Mouse (Mus musculus): ENCODE measurements around the gene Coasy. TPM values are rescaled to one million over a fixed set of nuclear protein-coding genes. Genes with fewer than 3 reads are reported as not detected.
"Not testable (repeated sequence)": the region's sequence is repeated elsewhere in the genome, so short reads cannot be mapped to it uniquely, and the experiment has no call there.

Gene Coasy
- polyA plus RNA-seq, 1 experiment from 2014 or later = 39.1 TPM

- DNase-seq (ENCODE audit: low spot score) = peak; percentile 32
- Histone ChIP-seq H3K4me2 (ENCODE audit: low read depth, low read length) (no peak overlapping the region), H3K4me1 (ENCODE audit: control insufficient read depth, insufficient read depth, low read length) (peaks cover 12% of the 10 kb centered on the region), H3K36me3 (ENCODE audit: control insufficient read depth, insufficient read depth, low read length) (peaks cover 7% of the 10 kb centered on the region; the same call in 1 of the 2 replicates), H3K4me3 (ENCODE audit: low read depth, low read length) (no peak overlapping the region), H3K9me3 (ENCODE audit: control insufficient read depth, low read length) (no peaks in the 10 kb centered on the region), H3K9ac (ENCODE audit: low read depth, low read length) (no peak overlapping the region), H3K27me3 (replicated peaks; ENCODE audit: control insufficient read depth, insufficient read depth, low read length) (no peaks in the 10 kb centered on the region), H3K27ac (replicated peaks; ENCODE audit: low read depth, low read length) (0 out of 2 replicates have a peak overlapping the region, but pooled peaks have one; percentile 18)
- WGBS = 75% methylated on average over 2 of the region's 2 CpGs
- no peak for ATAC-seq (ENCODE audit: low read depth)
These were observed 33.2 kb downstream of the Coasy start for GRCm38 (mm10) chr11:101115564-101115963.

- Histone ChIP-seq H3K27me3 (replicated peaks; ENCODE audit: control insufficient read depth, insufficient read depth, low read length) (no peaks in the 10 kb centered on the region), H3K4me2 (ENCODE audit: low read depth, low read length) (peak overlapping the region; percentile 91), H3K36me3 (ENCODE audit: control insufficient read depth, insufficient read depth, low read length) (peaks cover 18% of the 10 kb centered on the region; the same call in 1 of the 2 replicates), H3K27ac (replicated peaks; ENCODE audit: low read depth, low read length) (no peak overlapping the region), H3K4me1 (ENCODE audit: control insufficient read depth, insufficient read depth, low read length) (peaks cover 18% of the 10 kb centered on the region), H3K4me3 (ENCODE audit: low read depth, low read length) (peak overlapping the region; percentile 91), H3K9me3 (ENCODE audit: control insufficient read depth, low read length) (no peaks in the 10 kb centered on the region), H3K9ac (ENCODE audit: low read depth, low read length) (peak overlapping the region; percentile 86)
- 39% methylated on average over 4 of the region's 4 CpGs for WGBS
- no peak for DNase-seq (ENCODE audit: low spot score)
- ATAC-seq (ENCODE audit: low read depth) = no peak
These were observed 35.7 kb downstream of the Coasy start for GRCm38 (mm10) chr11:101118105-101118504.

- no peak for DNase-seq (ENCODE audit: low spot score)
- peaks cover 29% of the 10 kb centered on the region; the same call in 1 of the 2 replicates for H3K36me3 ChIP-seq (ENCODE audit: control insufficient read depth, insufficient read depth, low read length)
- no peaks in the 10 kb centered on the region for H3K27me3 ChIP-seq (replicated peaks; ENCODE audit: control insufficient read depth, insufficient read depth, low read length)
- peaks cover 18% of the 10 kb centered on the region for H3K4me1 ChIP-seq (ENCODE audit: control insufficient read depth, insufficient read depth, low read length)
- WGBS = 1% methylated on average over 36 of the region's 39 CpGs
- peak overlapping the region; percentile 91 for H3K4me3 ChIP-seq (ENCODE audit: low read depth, low read length)
- H3K27ac ChIP-seq (replicated peaks; ENCODE audit: low read depth, low read length) = peak overlapping the region; percentile 79
- peak; percentile 70 for ATAC-seq (ENCODE audit: low read depth)
- no peaks in the 10 kb centered on the region for H3K9me3 ChIP-seq (ENCODE audit: control insufficient read depth, low read length)
- peak overlapping the region; percentile 86 for H3K9ac ChIP-seq (ENCODE audit: low read depth, low read length)
- H3K4me2 ChIP-seq (ENCODE audit: low read depth, low read length) = peak overlapping the region; percentile 91
These were observed 36.9 kb downstream of the Coasy start for GRCm38 (mm10) chr11:101119131-101119760.

- peak within 1 kb of the TSS; percentile 86 for H3K9ac ChIP-seq (ENCODE audit: low read depth, low read length)
- peak within 1 kb of the TSS; percentile 91 for H3K4me3 ChIP-seq (ENCODE audit: low read depth, low read length)
- no peaks in the 10 kb centered on the region for H3K27me3 ChIP-seq (replicated peaks; ENCODE audit: control insufficient read depth, insufficient read depth, low read length)
- under 1% methylated on average over 43 of the region's 61 CpGs for whole genome bisulfite sequencing
- H3K27ac ChIP-seq (replicated peaks; ENCODE audit: low read depth, low read length) = peak within 1 kb of the TSS; percentile 88
- H3K36me3 ChIP-seq (ENCODE audit: control insufficient read depth, insufficient read depth, low read length) = peaks cover 29% of the 10 kb centered on the region; the same call in 1 of the 2 replicates
- no peaks in the 10 kb centered on the region for H3K9me3 ChIP-seq (ENCODE audit: control insufficient read depth, low read length)
- peak within 1 kb of the TSS; percentile 91 for H3K4me2 ChIP-seq (ENCODE audit: low read depth, low read length)
- peaks cover 18% of the 10 kb centered on the region for H3K4me1 ChIP-seq (ENCODE audit: control insufficient read depth, insufficient read depth, low read length)
- DNase-seq (ENCODE audit: low spot score) (peak; percentile 99), ATAC-seq (ENCODE audit: low read depth) (peak; percentile 97)
These were observed 37.6 kb downstream of the Coasy start, which contains the start of the genes Retreg3 and Tubg1 for GRCm38 (mm10) chr11:101119761-101120544. TSS of gene Retreg3 (minus strand) at chr11:101119893. TSS of gene Tubg1 (plus strand) at chr11:101119938.

GRCm38 (mm10) chr11:101120545-101121188, 38.3 kb downstream of the Coasy start:
- 18% methylated on average over 19 of the region's 19 CpGs for WGBS
- H3K4me1 ChIP-seq (ENCODE audit: control insufficient read depth, insufficient read depth, low read length) = peaks cover 18% of the 10 kb centered on the region
- peak overlapping the region; percentile 91 for H3K4me3 ChIP-seq (ENCODE audit: low read depth, low read length)
- peak overlapping the region; percentile 91 for H3K4me2 ChIP-seq (ENCODE audit: low read depth, low read length)
- peaks cover 34% of the 10 kb centered on the region for H3K36me3 ChIP-seq (ENCODE audit: control insufficient read depth, insufficient read depth, low read length)
- no peaks in the 10 kb centered on the region for H3K27me3 ChIP-seq (replicated peaks; ENCODE audit: control insufficient read depth, insufficient read depth, low read length)
- no peak for DNase-seq (ENCODE audit: low spot score)
- no peaks in the 10 kb centered on the region for H3K9me3 ChIP-seq (ENCODE audit: control insufficient read depth, low read length)
- peak overlapping the region; percentile 85 for H3K9ac ChIP-seq (ENCODE audit: low read depth, low read length)
- ATAC-seq (ENCODE audit: low read depth) = no peak
- peak overlapping the region; percentile 88 for H3K27ac ChIP-seq (replicated peaks; ENCODE audit: low read depth, low read length)

- not testable (repeated sequence) for H3K9ac ChIP-seq (ENCODE audit: low read depth, low read length); H3K27me3 ChIP-seq (replicated peaks; ENCODE audit: control insufficient read depth, insufficient read depth, low read length); H3K4me2 ChIP-seq (ENCODE audit: low read depth, low read length); DNase-seq (ENCODE audit: low spot score); H3K4me3 ChIP-seq (ENCODE audit: low read depth, low read length); H3K27ac ChIP-seq (replicated peaks; ENCODE audit: low read depth, low read length); ATAC-seq (ENCODE audit: low read depth); H3K9me3 ChIP-seq (ENCODE audit: control insufficient read depth, low read length); H3K4me1 ChIP-seq (ENCODE audit: control insufficient read depth, insufficient read depth, low read length)
- WGBS = 93% methylated on average over 8 of the region's 8 CpGs
- H3K36me3 ChIP-seq (ENCODE audit: control insufficient read depth, insufficient read depth, low read length) = peaks cover 43% of the 10 kb centered on the region
These were observed 42.1 kb downstream of the Coasy start for GRCm38 (mm10) chr11:101124494-101124893.

- not testable (repeated sequence) for H3K9ac ChIP-seq (ENCODE audit: low read depth, low read length); H3K4me3 ChIP-seq (ENCODE audit: low read depth, low read length); H3K27ac ChIP-seq (replicated peaks; ENCODE audit: low read depth, low read length); DNase-seq (ENCODE audit: low spot score); H3K9me3 ChIP-seq (ENCODE audit: control insufficient read depth, low read length); H3K4me2 ChIP-seq (ENCODE audit: low read depth, low read length); ATAC-seq (ENCODE audit: low read depth); H3K27me3 ChIP-seq (replicated peaks; ENCODE audit: control insufficient read depth, insufficient read depth, low read length); H3K4me1 ChIP-seq (ENCODE audit: control insufficient read depth, insufficient read depth, low read length)
- 100% methylated on average over 4 of the region's 9 CpGs for WGBS
- peaks cover 43% of the 10 kb centered on the region for H3K36me3 ChIP-seq (ENCODE audit: control insufficient read depth, insufficient read depth, low read length)
These were observed 42.6 kb downstream of the Coasy start for GRCm38 (mm10) chr11:101125008-101125407.

GRCm38 (mm10) chr11:101127075-101127474, 44.7 kb downstream of the Coasy start:
- 76% methylated on average over 1 of the region's 1 CpGs for WGBS
- Histone ChIP-seq H3K27me3 (replicated peaks; ENCODE audit: control insufficient read depth, insufficient read depth, low read length) (no peaks in the 10 kb centered on the region), H3K9me3 (ENCODE audit: control insufficient read depth, low read length) (0 out of 2 replicates have a peak, but pooled peaks cover 4% of the 10 kb centered on the region), H3K4me3 (ENCODE audit: low read depth, low read length) (no peak overlapping the region), H3K4me2 (ENCODE audit: low read depth, low read length) (no peak overlapping the region), H3K9ac (ENCODE audit: low read depth, low read length) (no peak overlapping the region), H3K36me3 (ENCODE audit: control insufficient read depth, insufficient read depth, low read length) (peaks cover 43% of the 10 kb centered on the region), H3K4me1 (ENCODE audit: control insufficient read depth, insufficient read depth, low read length) (no peaks in the 10 kb centered on the region), H3K27ac (replicated peaks; ENCODE audit: low read depth, low read length) (no peak overlapping the region)
- ATAC-seq (ENCODE audit: low read depth) (no peak), DNase-seq (ENCODE audit: low spot score) (no peak)
